18 mouse cellular contexts compared by ENCODE assay signal in genomic region chr19:45112444-45112843, GRCm38 (mm10). TPM values are rescaled to one million over a fixed set of nuclear protein-coding genes. Genes with fewer than 3 reads are reported as not detected.
DNase-seq lines count a peak whose midpoint lies in the region; ATAC-seq and TF ChIP-seq lines count a peak whose summit lies in the region.
"Had no signal": no experiment of that assay in that cellular context is flagged by ENCODE, and none has a peak within 500 bp of the region (broad histone marks: within the 10 kb centered on the region; RNA-seq: fewer than 3 reads in every experiment).

No protein-coding gene starts in this region.

- no peak overlapping the region for H3K9ac ChIP-seq in liver, adult 2 months (ENCODE audit: low read depth, low read length)
- no peak overlapping the region for H3K9ac ChIP-seq in liver, embryonic 12.5 days
- H3K9ac ChIP-seq: hindbrain, embryonic 15.5 days; stomach, embryonic 15.5 days had no signal

- H3K36me3 ChIP-seq in liver, adult 2 months (ENCODE audit: control insufficient read depth, insufficient read depth, low read length), result no peaks in the 10 kb centered on the region
- no peaks in the 10 kb centered on the region for H3K36me3 ChIP-seq in liver, embryonic 12.5 days
- H3K36me3 ChIP-seq in limb, embryonic 10.5 days, result no peaks in the 10 kb centered on the region
- H3K36me3 ChIP-seq: forebrain, embryonic 10.5 days; hindbrain, embryonic 15.5 days; stomach, embryonic 15.5 days had no signal

- H3K79me2 ChIP-seq in liver, adult 2 months (ENCODE audit: control insufficient read depth, insufficient read depth, low read length), result no peaks in the 10 kb centered on the region

- no peak overlapping the region for H3K27ac ChIP-seq in liver, adult 2 months (replicated peaks; ENCODE audit: insufficient read depth, low read depth, low read length)
- H3K27ac ChIP-seq in liver, embryonic 12.5 days, result no peak overlapping the region
- H3K27ac ChIP-seq in limb, embryonic 10.5 days, result no peak overlapping the region
- H3K27ac ChIP-seq: forebrain, embryonic 10.5 days; hindbrain, embryonic 15.5 days; stomach, embryonic 15.5 days had no signal

- no peak for ATAC-seq in liver, embryonic 12.5 days
- ATAC-seq: lung, postnatal 0 days had no signal

- no peak overlapping the region for H3K4me3 ChIP-seq in liver, adult 2 months (ENCODE audit: insufficient read depth, low read depth, low read length)
- H3K4me3 ChIP-seq in liver, embryonic 12.5 days, result no peak overlapping the region
- no peak overlapping the region for H3K4me3 ChIP-seq in limb, embryonic 10.5 days
- H3K4me3 ChIP-seq: forebrain, embryonic 10.5 days; hindbrain, embryonic 15.5 days; megakaryocyte, embryonic 14.5 days; stomach, embryonic 15.5 days had no signal

- peak; percentile 32 for DNase-seq in cerebellum, postnatal 10 days
- DNase-seq in cerebellum, adult 11 months, result no peak
- DNase-seq in liver, adult 2 months (ENCODE audit: extremely low read depth, low read depth, low spot score), result no peak
- peak; percentile 39 for DNase-seq in A20 (ENCODE audit: low read depth, low spot score)
- no peak for DNase-seq in brain, embryonic 14.5 days (ENCODE audit: low read depth)
- DNase-seq in frontal cortex, postnatal 10 days (ENCODE audit: low spot score in 2 of 2), result no peak
- no peak for DNase-seq in limb, embryonic 10.5 days (ENCODE audit: low spot score)
- DNase-seq: cerebellum, adult 2 months; kidney, adult 8-10 months had no signal

- peaks cover 5% of the 10 kb centered on the region; the same call in 1 of the 2 replicates for H3K4me1 ChIP-seq in liver, adult 2 months (ENCODE audit: control insufficient read depth, insufficient read depth, low read length)
- H3K4me1 ChIP-seq in liver, embryonic 12.5 days, result peaks cover 16% of the 10 kb centered on the region
- H3K4me1 ChIP-seq in limb, embryonic 10.5 days, result peaks cover 47% of the 10 kb centered on the region

- H3K4me2 ChIP-seq in liver, embryonic 12.5 days, result no peak overlapping the region
- H3K4me2 ChIP-seq: hindbrain, embryonic 15.5 days; stomach, embryonic 15.5 days had no signal

- H3K9me3 ChIP-seq in liver, embryonic 12.5 days (replicated peaks), result no peaks in the 10 kb centered on the region
- H3K9me3 ChIP-seq in limb, embryonic 10.5 days (replicated peaks), result no peaks in the 10 kb centered on the region
- H3K9me3 ChIP-seq: forebrain, embryonic 10.5 days; hindbrain, embryonic 15.5 days; stomach, embryonic 15.5 days had no signal

- peak; percentile 41 for TF ChIP-seq CTCF in liver, adult 2 months (IDR thresholded peaks at IDR 0.05; ENCODE audit: low read depth, low read length)
- peak; percentile 6; the same call in 1 of the 2 replicates for TF ChIP-seq CTCF in brain, embryonic 14.5 days (IDR thresholded peaks at IDR 0.05; ENCODE audit: borderline replicate concordance, extremely low read depth, insufficient read depth, insufficient read length)

- no peaks in the 10 kb centered on the region for H3K27me3 ChIP-seq in liver, adult 2 months (ENCODE audit: control insufficient read depth, insufficient read depth, low read length)
- peaks cover 25% of the 10 kb centered on the region for H3K27me3 ChIP-seq in liver, embryonic 12.5 days (replicated peaks)
- H3K27me3 ChIP-seq in limb, embryonic 10.5 days (ENCODE audit: low read depth, poor library complexity, severe bottlenecking), result peaks cover 52% of the 10 kb centered on the region

- 91% methylated on average over 6 of the region's 6 CpGs for WGBS in liver, adult 2 months
- WGBS in liver, embryonic 12.5 days (ENCODE audit: insufficient replicate concordance), result 70% methylated on average over 6 of the region's 6 CpGs
- WGBS in limb, embryonic 10.5 days, result 87% methylated on average over 6 of the region's 6 CpGs

- no peak for TF ChIP-seq POLR2A in liver, adult 2 months (IDR thresholded peaks at IDR 0.05; ENCODE audit: extremely low read depth, insufficient read depth, low read length)
- TF ChIP-seq POLR2A in brain, embryonic 14.5 days (IDR thresholded peaks at IDR 0.05; ENCODE audit: borderline replicate concordance, extremely low read depth, insufficient read depth, insufficient read length, poor library complexity, severe bottlenecking), result no peak

RNA-seq across cellular contexts. Expression of gene Kazald1, which starts 37.4 kb away (rescaled TPM):
- total RNA-seq in liver, adult 2 months (2014; rRNA removed), result 0.67 and 1.2 TPM in 2 replicates
- polyA plus RNA-seq in liver, adult 2 months (2012; rRNA removed), result 1.1 and 1.2 TPM in 2 replicates
- polyA plus RNA-seq in liver, embryonic 12.5 days (2016; fragmentation: Nextera tagmentation; extraction: Ambion mirVana), result 0.18 and 0.35 TPM in 2 replicates
- 1.5 and 3.0 TPM in 2 replicates for polyA plus RNA-seq in brain, embryonic 14.5 days (2012; rRNA removed)
- polyA plus RNA-seq in limb, embryonic 10.5 days (2016; fragmentation: Nextera tagmentation; extraction: Ambion mirVana), result 1.0 and 1.5 TPM in 2 replicates

RNA-seq across cellular contexts. Expression of gene Tlx1, which starts 38.0 kb away (rescaled TPM):
- not detected in 2 replicates for total RNA-seq in liver, adult 2 months (2014; rRNA removed)
- polyA plus RNA-seq in liver, adult 2 months (2012; rRNA removed), result 0.05 TPM in 1 of 2 replicates, not detected in the other
- not detected in 2 replicates for polyA plus RNA-seq in liver, embryonic 12.5 days (2016; fragmentation: Nextera tagmentation; extraction: Ambion mirVana)
- polyA plus RNA-seq in brain, embryonic 14.5 days (2012; rRNA removed), result 0.83 and 3.4 TPM in 2 replicates
- 0.15 and 0.36 TPM in 2 replicates for polyA plus RNA-seq in limb, embryonic 10.5 days (2016; fragmentation: Nextera tagmentation; extraction: Ambion mirVana)
- total RNA-seq: layer of hippocampus, adult 18-20 months had no signal
- polyA plus RNA-seq: cortical plate, adult 2 months; forebrain, embryonic 10.5 days; lung, postnatal 0 days; neural tube, embryonic 14.5 days had no signal

Comparison
In these comparisons a context has a peak if more than half of its experiments do, and no peak if none do; other contexts are left out.
1. DNase-seq: peak in cerebellum, postnatal 10 days (2 of 2) and A20 (single experiment); none in cerebellum, adult 11 months (single experiment), liver, adult 2 months (single experiment), brain, embryonic 14.5 days (single experiment), frontal cortex, postnatal 10 days (0 of 2) and limb, embryonic 10.5 days (single experiment).